Comparison of ENCODE assay signal across 14 mouse cellular contexts in genomic region chr4:105214438-105214837, GRCm38 (mm10). TPM values are rescaled to one million over a fixed set of nuclear protein-coding genes. Genes with fewer than 3 reads are reported as not detected.
DNase-seq lines count a peak whose midpoint lies in the region; ATAC-seq and TF ChIP-seq lines count a peak whose summit lies in the region.
"Had no signal": no experiment of that assay in that cellular context is flagged by ENCODE, and none has a peak within 500 bp of the region (broad histone marks: within the 10 kb centered on the region; RNA-seq: fewer than 3 reads in every experiment).

No protein-coding gene starts in this region.

- no peaks in the 10 kb centered on the region for H3K9me3 ChIP-seq in lung, postnatal 0 days (ENCODE audit: low read length)
- H3K9me3 ChIP-seq in neural tube, embryonic 15.5 days (replicated peaks) = no peaks in the 10 kb centered on the region
- H3K9me3 ChIP-seq: heart, embryonic 15.5 days had no signal

- no peak overlapping the region for H3K4me2 ChIP-seq in lung, postnatal 0 days (replicated peaks; ENCODE audit: low read depth, low read length)
- no peak overlapping the region for H3K4me2 ChIP-seq in neural tube, embryonic 15.5 days
- H3K4me2 ChIP-seq: heart, embryonic 15.5 days had no signal

- no peaks in the 10 kb centered on the region for H3K4me1 ChIP-seq in lung, postnatal 0 days (ENCODE audit: insufficient read depth, low read depth, low read length)
- peaks cover 4% of the 10 kb centered on the region; the same call in 1 of the 2 replicates for H3K4me1 ChIP-seq in neural tube, embryonic 15.5 days

- no peaks in the 10 kb centered on the region for H3K27me3 ChIP-seq in lung, postnatal 0 days (replicated peaks; ENCODE audit: insufficient read depth, low read length)
- H3K27me3 ChIP-seq in neural tube, embryonic 15.5 days (replicated peaks) = no peaks in the 10 kb centered on the region
- H3K27me3 ChIP-seq: heart, embryonic 15.5 days had no signal

- TF ChIP-seq EP300 in lung, postnatal 0 days (IDR thresholded peaks at IDR 0.05) = no peak

- WGBS in lung, postnatal 0 days = 47% methylated on average over 1 of the region's 1 CpGs
- 92% methylated on average over 1 of the region's 1 CpGs for WGBS in neural tube, embryonic 15.5 days

- peak overlapping the region; percentile 63 for H3K27ac ChIP-seq in gastrocnemius, adult 2 months
- H3K27ac ChIP-seq in lung, postnatal 0 days (ENCODE audit: low read length) = no peak overlapping the region
- no peak overlapping the region for H3K27ac ChIP-seq in neural tube, embryonic 15.5 days (replicated peaks)
- H3K27ac ChIP-seq: heart, embryonic 15.5 days; liver, embryonic 14.5 days had no signal

- TF ChIP-seq CTCF in gastrocnemius, adult 2 months (IDR thresholded peaks at IDR 0.05) = no peak
- no peak for TF ChIP-seq CTCF in lung, postnatal 0 days (IDR thresholded peaks at IDR 0.05)

- intact Hi-C loops in gastrocnemius, adult 2 months (cut with DNase I) = no loop called here

- H3K36me3 ChIP-seq in lung, postnatal 0 days (ENCODE audit: insufficient read depth, low read length) = peaks cover 11% of the 10 kb centered on the region
- H3K36me3 ChIP-seq in neural tube, embryonic 15.5 days = no peaks in the 10 kb centered on the region

- peak; percentile 62 for DNase-seq in gastrocnemius, adult 2 months
- DNase-seq in gastrocnemius, adult 8-10 months (ENCODE audit: low spot score in 2 of 2) = no peak
- DNase-seq in adrenal gland, postnatal 14 days = peak; percentile 69
- DNase-seq in kidney, adult 18-20 months = peak; percentile 65
- DNase-seq in lung, postnatal 0 days (ENCODE audit: low spot score) = peak; percentile 77
- DNase-seq in layer of hippocampus, adult 11-12 months (ENCODE audit: low spot score) = no peak
- DNase-seq in spleen, postnatal 10 days (ENCODE audit: low spot score in 2 of 2) = no peak
- DNase-seq: cerebellum, adult 18-20 months; layer of hippocampus, adult 9-11 months; retina, postnatal 1 day had no signal

- ATAC-seq in lung, postnatal 0 days = peak; percentile 36; the same call in 1 of the 2 replicates
- no peak for ATAC-seq in neural tube, embryonic 15.5 days (ENCODE audit: low FRiP score)

- H3K4me3 ChIP-seq in gastrocnemius, adult 2 months = no peak overlapping the region
- H3K4me3 ChIP-seq in lung, postnatal 0 days (ENCODE audit: low read depth, low read length) = no peak overlapping the region
- H3K4me3 ChIP-seq in neural tube, embryonic 15.5 days (replicated peaks) = no peak overlapping the region
- H3K4me3 ChIP-seq: erythroblast, embryonic 14.5 days; heart, embryonic 15.5 days had no signal

- no peak overlapping the region for H3K9ac ChIP-seq in lung, postnatal 0 days (replicated peaks; ENCODE audit: low read depth)
- no peak overlapping the region for H3K9ac ChIP-seq in neural tube, embryonic 15.5 days (replicated peaks)
- H3K9ac ChIP-seq: heart, embryonic 15.5 days; liver, embryonic 14.5 days had no signal

RNA-seq across cellular contexts. Expression of gene Plpp3, which starts 57.3 kb away (rescaled TPM):
- 10 to 100 TPM; 45.8 to 69.1 TPM for total RNA-seq in gastrocnemius, adult 2 months (2021)
- 10 to 100 TPM; 26.5 to 55.1 (median 45.2) TPM for total RNA-seq in gastrocnemius, adult 8-10 months (2022)
- total RNA-seq in adrenal gland, postnatal 14 days (2021) = 190 and 195 TPM in 2 replicates
- polyA plus RNA-seq in lung, postnatal 0 days (2015; fragmentation: Nextera tagmentation; extraction: Ambion mirVana) = 134 and 140 TPM in 2 replicates
- polyA plus RNA-seq in neural tube, embryonic 15.5 days (2015; fragmentation: Nextera tagmentation; extraction: Ambion mirVana) = 72.6 and 73.6 TPM in 2 replicates

Comparison
In these comparisons a context has a peak if more than half of its experiments do, and no peak if none do; other contexts are left out.
1. DNase-seq: peak in gastrocnemius, adult 2 months (single experiment), adrenal gland, postnatal 14 days (single experiment), kidney, adult 18-20 months (single experiment) and lung, postnatal 0 days (single experiment); none in gastrocnemius, adult 8-10 months (0 of 2), layer of hippocampus, adult 11-12 months (single experiment) and spleen, postnatal 10 days (0 of 2).